8 mouse cellular contexts compared by ENCODE assay signal in genomic region chr12:64902506-64902905, GRCm38 (mm10). TPM values are rescaled to one million over a fixed set of nuclear protein-coding genes. Genes with fewer than 3 reads are reported as not detected.
A peak's percentile ranks its signal among the peaks of the same experiment; 100 is the strongest.
DNase-seq lines count a peak whose midpoint lies in the region; ATAC-seq and TF ChIP-seq lines count a peak whose summit lies in the region.

No protein-coding gene starts in this region.

- WGBS in forebrain, embryonic 10.5 days: 65% methylated on average over 8 of the region's 8 CpGs
- WGBS in forebrain, embryonic 12.5 days: 48% methylated on average over 8 of the region's 8 CpGs
- WGBS in hindbrain, embryonic 16.5 days: 35% methylated on average over 8 of the region's 8 CpGs

- no peaks in the 10 kb centered on the region for H3K36me3 ChIP-seq in forebrain, embryonic 10.5 days (replicated peaks)
- no peaks in the 10 kb centered on the region for H3K36me3 ChIP-seq in forebrain, embryonic 12.5 days (replicated peaks)
- no peaks in the 10 kb centered on the region for H3K36me3 ChIP-seq in hindbrain, embryonic 16.5 days (ENCODE audit: control insufficient read depth, insufficient read depth, low read length)

- no peak overlapping the region for H3K9ac ChIP-seq in forebrain, embryonic 12.5 days
- no peak overlapping the region for H3K9ac ChIP-seq in hindbrain, embryonic 16.5 days (ENCODE audit: low read depth, low read length)

- H3K4me3 ChIP-seq in forebrain, embryonic 10.5 days: no peak overlapping the region
- no peak overlapping the region for H3K4me3 ChIP-seq in forebrain, embryonic 12.5 days (replicated peaks)
- H3K4me3 ChIP-seq in gastrocnemius, adult 2 months: 0 out of 2 replicates have a peak overlapping the region, but pooled peaks have one; percentile 9
- H3K4me3 ChIP-seq in hindbrain, embryonic 16.5 days (ENCODE audit: low read length): no peak overlapping the region

- no peak overlapping the region for H3K27ac ChIP-seq in forebrain, embryonic 10.5 days
- no peak overlapping the region for H3K27ac ChIP-seq in forebrain, embryonic 12.5 days
- 0 out of 2 replicates have a peak overlapping the region, but pooled peaks have one; percentile 32 for H3K27ac ChIP-seq in gastrocnemius, adult 2 months
- no peak overlapping the region for H3K27ac ChIP-seq in hindbrain, embryonic 16.5 days (ENCODE audit: low read depth, low read length)

- no peak for ATAC-seq in forebrain, embryonic 12.5 days (ENCODE audit: low FRiP score)
- peak; percentile 68 for ATAC-seq in hindbrain, embryonic 16.5 days
- no peak for ATAC-seq in megakaryocyte progenitor cell, adult 5-6 weeks (replicated peaks; ENCODE audit: poor library complexity)

- no peaks in the 10 kb centered on the region for H3K9me3 ChIP-seq in forebrain, embryonic 10.5 days
- no peaks in the 10 kb centered on the region for H3K9me3 ChIP-seq in forebrain, embryonic 12.5 days
- H3K9me3 ChIP-seq in hindbrain, embryonic 16.5 days (ENCODE audit: control insufficient read depth, low read length): no peaks in the 10 kb centered on the region

- H3K4me1 ChIP-seq in forebrain, embryonic 10.5 days: peaks cover 14% of the 10 kb centered on the region
- peaks cover 5% of the 10 kb centered on the region; the same call in 1 of the 2 replicates for H3K4me1 ChIP-seq in forebrain, embryonic 12.5 days
- no peaks in the 10 kb centered on the region for H3K4me1 ChIP-seq in hindbrain, embryonic 16.5 days (ENCODE audit: control insufficient read depth, insufficient read depth, low read depth, low read length)

- no peaks in the 10 kb centered on the region for H3K27me3 ChIP-seq in forebrain, embryonic 10.5 days (ENCODE audit: poor library complexity, severe bottlenecking)
- no peaks in the 10 kb centered on the region for H3K27me3 ChIP-seq in forebrain, embryonic 12.5 days
- no peaks in the 10 kb centered on the region for H3K27me3 ChIP-seq in hindbrain, embryonic 16.5 days (replicated peaks; ENCODE audit: control insufficient read depth, insufficient read depth, low read length)

- DNase-seq in forebrain, embryonic 10.5 days (ENCODE audit: extremely low spot score, low spot score): peak; percentile 21
- DNase-seq in R1 (ENCODE audit: low read depth, low spot score): peak; percentile 8
- DNase-seq in gastrocnemius, adult 2 months: peak; percentile 74
- DNase-seq in lung, postnatal 4 days: peak; percentile 49 to 80
- DNase-seq in urinary bladder, postnatal 25 days (ENCODE audit: low spot score): peak; percentile 32

- H3K4me2 ChIP-seq in forebrain, embryonic 12.5 days: no peak overlapping the region
- H3K4me2 ChIP-seq in hindbrain, embryonic 16.5 days (ENCODE audit: low read length): no peak overlapping the region

- intact Hi-C loops in gastrocnemius, adult 2 months (cut with DNase I): no loop called here

- no peak for TF ChIP-seq CTCF in gastrocnemius, adult 2 months (IDR thresholded peaks at IDR 0.05)

RNA-seq across cellular contexts. Expression of gene Gm527, which starts 15.2 kb away (rescaled TPM):
- polyA plus RNA-seq in forebrain, embryonic 10.5 days (2016; fragmentation: Nextera tagmentation; extraction: Ambion mirVana): 1.1 and 1.4 TPM in 2 replicates
- polyA plus RNA-seq in forebrain, embryonic 12.5 days (2016; fragmentation: Nextera tagmentation; extraction: Ambion mirVana): 2.7 and 3.4 TPM in 2 replicates
- total RNA-seq in gastrocnemius, adult 2 months (2021): 1 to 10 TPM; 5.0 to 5.2 TPM
- polyA plus RNA-seq in hindbrain, embryonic 16.5 days (2015; fragmentation: Nextera tagmentation; extraction: Ambion mirVana): 1.4 and 2.4 TPM in 2 replicates
- 0.86 and 1.6 TPM in 2 replicates for total RNA-seq in megakaryocyte progenitor cell, adult 5-6 weeks (2015)
- 0.42 and 1.3 TPM in 2 replicates for total RNA-seq in megakaryocyte progenitor cell, adult 5-6 weeks (2017)

Comparison
In these comparisons a context has a peak if more than half of its experiments do, and no peak if none do; other contexts are left out.
1. DNase-seq: peak in every context shown above with its lines; median percentile 74 in gastrocnemius, adult 2 months; 64 in lung, postnatal 4 days; 32 in urinary bladder, postnatal 25 days; 21 in forebrain, embryonic 10.5 days; 8 in R1.